Mouse (Mus musculus): ENCODE results near the gene Kcnn1. TPM values are rescaled to one million over a fixed set of nuclear protein-coding genes. Genes with fewer than 3 reads are reported as not detected.

Kcnn1 gene
- total and polyA plus RNA-seq, 3 experiments = 12.6 to 21.5 (median 14.7) TPM

DNA sequence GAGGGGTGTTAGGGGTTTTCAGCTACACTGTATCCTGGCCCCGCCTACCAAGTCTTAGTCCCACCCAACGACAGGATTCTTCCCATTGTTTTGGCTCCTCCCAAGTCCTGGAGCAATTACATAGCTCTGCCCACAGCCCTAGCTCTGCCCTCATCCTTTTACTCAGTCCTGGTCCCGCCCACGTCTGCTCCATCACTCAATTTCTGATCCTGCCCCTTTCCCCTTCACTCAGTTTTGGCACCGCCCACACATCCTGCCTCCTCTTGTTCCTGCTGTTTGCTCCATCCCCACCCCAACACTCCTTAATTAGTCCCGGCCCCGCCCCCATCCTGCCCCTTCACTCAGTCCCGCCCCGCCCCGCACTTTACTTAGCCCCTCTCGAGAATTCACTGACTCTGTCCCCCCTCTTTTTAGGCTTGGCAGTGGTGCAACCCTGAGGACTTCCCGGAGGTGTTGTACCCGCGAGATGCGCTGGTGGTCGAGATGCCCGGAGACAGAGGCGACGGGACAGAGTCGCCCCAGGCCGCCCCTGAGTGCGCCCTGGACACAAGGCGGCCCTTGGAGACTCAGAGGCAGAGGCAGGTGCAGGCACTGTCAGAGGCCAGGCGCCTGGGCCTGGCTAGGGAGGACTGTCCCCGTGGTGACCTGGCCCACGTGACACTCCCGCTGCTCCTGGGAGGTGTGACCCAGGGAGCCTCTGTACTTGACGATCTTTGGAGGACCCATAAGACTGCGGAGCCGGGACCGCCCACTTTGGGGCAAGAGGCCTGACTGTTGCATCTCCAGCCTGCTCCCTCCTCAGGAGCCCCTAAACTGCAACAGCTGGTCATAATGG is 42.7 kb downstream of the Kcnn1 start:
- H3K36me3 ChIP-seq (ENCODE audit: control insufficient read depth, insufficient read depth, low read length) = no peaks in the 10 kb centered on the region
- no peaks in the 10 kb centered on the region for H3K4me1 ChIP-seq (ENCODE audit: control insufficient read depth, insufficient read depth, low read length)
- intact Hi-C loops (cut with DNase I) = loop anchor here (2.0 kb wide), 1 partner anchor 46 kb away; no protein-coding TSS in a partner anchor
- peak overlapping the region; percentile 56 for H3K27ac ChIP-seq
- TF ChIP-seq CTCF (IDR thresholded peaks at IDR 0.05) (no peak), EP300 (IDR thresholded peaks at IDR 0.05; ENCODE audit: insufficient read depth, low read depth, low read length) (no peak), POLR2A (IDR thresholded peaks at IDR 0.05; ENCODE audit: insufficient read depth, low read depth, low read length) (no peak)
- H3K79me2 ChIP-seq (replicated peaks; ENCODE audit: control insufficient read depth, insufficient read depth, low read length) = no peaks in the 10 kb centered on the region
- H3K27me3 ChIP-seq (ENCODE audit: control insufficient read depth, insufficient read depth, low read length) = peaks cover 6% of the 10 kb centered on the region
- 9% methylated on average over 31 of the region's 31 CpGs for WGBS
- no peak overlapping the region for H3K9ac ChIP-seq (ENCODE audit: low read depth, low read length)
- H3K4me3 ChIP-seq = no peak overlapping the region; the same call in 1 of the 2 replicates
- DNase-seq = peak; percentile 66 to 78

GRCm38 (mm10) chr8:70816679-70817078 is 46.4 kb downstream of the Kcnn1 start:
- Histone ChIP-seq H3K4me1 (ENCODE audit: control insufficient read depth, insufficient read depth, low read length) (no peaks in the 10 kb centered on the region), H3K9ac (ENCODE audit: low read depth, low read length) (no peak overlapping the region), H3K4me3 (no peak overlapping the region), H3K79me2 (replicated peaks; ENCODE audit: control insufficient read depth, insufficient read depth, low read length) (no peaks in the 10 kb centered on the region), H3K27ac (no peak overlapping the region), H3K27me3 (ENCODE audit: control insufficient read depth, insufficient read depth, low read length) (peaks cover 6% of the 10 kb centered on the region), H3K36me3 (ENCODE audit: control insufficient read depth, insufficient read depth, low read length) (no peaks in the 10 kb centered on the region)
- intact Hi-C loops (cut with DNase I) = no loop called here
- DNase-seq = peak; percentile 45 to 55
- WGBS = 9% methylated on average over 28 of the region's 30 CpGs
- TF ChIP-seq EP300 (IDR thresholded peaks at IDR 0.05; ENCODE audit: insufficient read depth, low read depth, low read length) (no peak), CTCF (IDR thresholded peaks at IDR 0.05) (no peak), POLR2A (IDR thresholded peaks at IDR 0.05; ENCODE audit: insufficient read depth, low read depth, low read length) (no peak)

GRCm38 (mm10) chr8:70812885-70813284 is 50.2 kb downstream of the Kcnn1 start:
- Histone ChIP-seq H3K4me3 (no peak overlapping the region), H3K27me3 (ENCODE audit: control insufficient read depth, insufficient read depth, low read length) (peaks cover 6% of the 10 kb centered on the region), H3K36me3 (ENCODE audit: control insufficient read depth, insufficient read depth, low read length) (no peaks in the 10 kb centered on the region), H3K4me1 (ENCODE audit: control insufficient read depth, insufficient read depth, low read length) (no peaks in the 10 kb centered on the region), H3K79me2 (replicated peaks; ENCODE audit: control insufficient read depth, insufficient read depth, low read length) (no peaks in the 10 kb centered on the region), H3K27ac (no peak overlapping the region), H3K9ac (ENCODE audit: low read depth, low read length) (no peak overlapping the region)
- DNase-seq = no peak
- intact Hi-C loops (cut with DNase I) = no loop called here
- no peak for TF ChIP-seq CTCF (IDR thresholded peaks at IDR 0.05)
- TF ChIP-seq EP300 (IDR thresholded peaks at IDR 0.05; ENCODE audit: insufficient read depth, low read depth, low read length) = no peak
- TF ChIP-seq POLR2A (IDR thresholded peaks at IDR 0.05; ENCODE audit: insufficient read depth, low read depth, low read length) = no peak
- WGBS = 55% methylated on average over 4 of the region's 4 CpGs

DNA sequence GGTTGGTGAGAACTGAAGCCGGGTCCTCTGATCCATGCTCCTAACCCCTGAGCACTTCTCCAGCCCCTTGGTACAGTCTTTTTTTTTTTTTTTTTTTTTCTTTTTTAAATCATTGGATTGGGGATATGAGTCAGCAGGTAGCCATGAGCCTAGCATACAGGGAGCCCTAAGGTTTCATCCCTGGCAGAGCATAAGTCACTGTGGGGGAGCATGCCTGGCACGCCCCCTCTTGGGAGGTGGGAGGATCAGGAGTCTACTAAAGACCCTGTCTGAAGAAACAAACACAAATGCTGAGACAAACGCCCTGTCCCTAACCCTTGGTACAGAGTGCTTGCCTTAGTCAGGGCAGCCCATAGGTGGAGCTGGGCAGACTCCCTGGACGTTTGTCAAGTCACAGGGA is 51.0 kb downstream of the Kcnn1 start:
- no peaks in the 10 kb centered on the region for H3K79me2 ChIP-seq (replicated peaks; ENCODE audit: control insufficient read depth, insufficient read depth, low read length)
- WGBS = 60% methylated on average over 4 of the region's 4 CpGs
- no peak overlapping the region for H3K4me3 ChIP-seq
- H3K9ac ChIP-seq (ENCODE audit: low read depth, low read length) = no peak overlapping the region
- no peak overlapping the region for H3K27ac ChIP-seq
- H3K27me3 ChIP-seq (ENCODE audit: control insufficient read depth, insufficient read depth, low read length) = peaks cover 6% of the 10 kb centered on the region
- H3K36me3 ChIP-seq (ENCODE audit: control insufficient read depth, insufficient read depth, low read length) = no peaks in the 10 kb centered on the region
- intact Hi-C loops (cut with DNase I) = no loop called here
- no peaks in the 10 kb centered on the region for H3K4me1 ChIP-seq (ENCODE audit: control insufficient read depth, insufficient read depth, low read length)
- no peak for TF ChIP-seq EP300 (IDR thresholded peaks at IDR 0.05; ENCODE audit: insufficient read depth, low read depth, low read length)
- TF ChIP-seq CTCF (IDR thresholded peaks at IDR 0.05) = no peak
- no peak for TF ChIP-seq POLR2A (IDR thresholded peaks at IDR 0.05; ENCODE audit: insufficient read depth, low read depth, low read length)
- DNase-seq = no peak

DNA sequence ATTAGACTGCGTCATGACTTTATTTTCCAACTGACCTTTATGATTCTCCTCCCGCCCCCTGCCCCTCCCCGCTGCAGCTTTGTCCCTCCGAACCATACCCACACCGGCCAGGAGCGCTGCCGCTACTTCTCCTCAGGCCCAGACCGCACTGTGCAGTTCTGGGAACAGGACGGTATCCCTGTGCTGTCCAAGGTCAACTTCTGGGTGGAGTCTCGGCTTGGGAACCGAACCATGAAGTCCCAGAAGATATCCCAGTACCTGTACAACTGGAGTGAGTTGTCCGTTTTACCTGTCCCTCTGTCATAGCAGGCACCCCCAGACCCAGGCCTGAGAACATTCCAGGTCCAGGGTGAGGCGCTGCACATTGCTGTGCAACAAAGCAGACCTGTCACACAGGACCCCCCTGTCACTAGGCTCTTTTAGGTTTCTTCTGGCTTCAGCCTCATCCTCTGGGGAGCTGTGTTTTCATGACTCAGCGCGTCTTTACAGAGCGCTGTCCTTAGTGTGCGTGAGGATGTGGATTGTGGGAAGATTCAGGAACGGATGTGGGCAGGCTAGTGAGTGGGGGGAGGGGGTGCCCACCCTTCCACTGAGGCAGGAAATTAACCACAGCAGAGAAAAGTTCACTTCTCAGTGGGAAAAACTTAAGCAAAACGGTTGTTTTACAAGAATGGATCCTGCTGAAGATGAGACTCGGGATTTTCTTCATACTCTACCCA is 51.9 kb downstream of the Kcnn1 start:
- intact Hi-C loops (cut with DNase I) = no loop called here
- TF ChIP-seq EP300 (IDR thresholded peaks at IDR 0.05; ENCODE audit: insufficient read depth, low read depth, low read length) (no peak), CTCF (IDR thresholded peaks at IDR 0.05) (no peak), POLR2A (IDR thresholded peaks at IDR 0.05; ENCODE audit: insufficient read depth, low read depth, low read length) (no peak)
- Histone ChIP-seq H3K9ac (ENCODE audit: low read depth, low read length) (no peak overlapping the region), H3K36me3 (ENCODE audit: control insufficient read depth, insufficient read depth, low read length) (no peaks in the 10 kb centered on the region), H3K79me2 (replicated peaks; ENCODE audit: control insufficient read depth, insufficient read depth, low read length) (no peaks in the 10 kb centered on the region), H3K4me3 (no peak overlapping the region), H3K27me3 (ENCODE audit: control insufficient read depth, insufficient read depth, low read length) (no peaks in the 10 kb centered on the region), H3K4me1 (ENCODE audit: control insufficient read depth, insufficient read depth, low read length) (no peaks in the 10 kb centered on the region), H3K27ac (no peak overlapping the region)
- WGBS = 66% methylated on average over 20 of the region's 20 CpGs
- DNase-seq = no peak
